Mouse (Mus musculus) liver, embryonic 15.5 days (tissue): ENCODE results near the gene Mylk. TPM values are rescaled to one million over a fixed set of nuclear protein-coding genes. Genes with fewer than 3 reads are reported as not detected.

Source experiments
- ATAC-seq: fragments of 200-750 bp; cut with Nextera tagmentation; 2 replicates; pipeline ENCODE4 v1.8.0; 2017; ENCODE audit warnings: moderate number of reproducible peaks, mild to moderate bottlenecking, moderate library complexity; ENCODE audit not compliant: insufficient read depth
- H3K27ac ChIP-seq: fragments of 300-500 bp; sonication (generic); replicated peaks from 2 replicates; pipeline ENCODE4 v1.5.1; 2015; ENCODE audit warnings: mild to moderate bottlenecking, inconsistent platforms
- H3K27me3 ChIP-seq: fragments of 300-500 bp; sonication (generic); 2 replicates; pipeline ENCODE4 v1.6.1; 2015; ENCODE audit warnings: mild to moderate bottlenecking, inconsistent platforms
- H3K36me3 ChIP-seq: fragments of 300-500 bp; sonication (generic); replicated peaks from 2 replicates; pipeline ENCODE4 v1.6.1; 2015; ENCODE audit warnings: moderate library complexity, mild to moderate bottlenecking, inconsistent platforms
- H3K4me1 ChIP-seq: fragments of 300-500 bp; sonication (generic); replicated peaks from 2 replicates; pipeline ENCODE4 v1.6.1; 2015; ENCODE audit warnings: inconsistent platforms
- H3K4me2 ChIP-seq: fragments of 300-500 bp; sonication (generic); 2 replicates; pipeline ENCODE4 v1.6.1; 2015; ENCODE audit warnings: moderate library complexity, mild to moderate bottlenecking, inconsistent platforms
- H3K4me3 ChIP-seq: fragments of 300-500 bp; sonication (generic); replicated peaks from 2 replicates; pipeline ENCODE4 v1.5.1; 2015; ENCODE audit warnings: mild to moderate bottlenecking, inconsistent platforms
- H3K9ac ChIP-seq: fragments of 300-500 bp; sonication (generic); 2 replicates; pipeline ENCODE4 v1.6.1; 2015; ENCODE audit warnings: moderate library complexity, mild to moderate bottlenecking, inconsistent platforms
- H3K9me3 ChIP-seq: fragments of 300-500 bp; sonication (generic); replicated peaks from 2 replicates; pipeline ENCODE4 v1.6.1; 2016; ENCODE audit warnings: inconsistent platforms
- WGBS: fragments of 180-500 bp; shearing (Covaris S2); methylation state at CpG from one replicate; pipeline ENCODE4 v1.1.7; 2015; ENCODE audit warnings: mixed read lengths; ENCODE audit not compliant: insufficient replicate concordance; 5-methylcytosine and 5-hydroxymethylcytosine counted together
- polyA plus RNA-seq: library from polyadenylated mRNA; unstranded; fragments of >200 nt; fragmentation: Nextera tagmentation; extraction: Ambion mirVana; gene quantifications from 2 replicates; pipeline ENCODE4 v1.2.1, GENCODE M21; 2015

Gene Mylk
- polyA plus RNA-seq, 1 experiment from 2014 or later: 4.4 TPM

- Histone ChIP-seq H3K4me2 (no peak overlapping the region), H3K9ac (no peak overlapping the region), H3K4me3 (no peak overlapping the region), H3K27ac (no peak overlapping the region), H3K27me3 (peaks cover 13% of the 10 kb centered on the region), H3K36me3 (peaks cover 10% of the 10 kb centered on the region), H3K9me3 (no peaks in the 10 kb centered on the region), H3K4me1 (peaks cover 12% of the 10 kb centered on the region; the same call in 1 of the 2 replicates)
- no peak for ATAC-seq
- 78% methylated on average over 5 of the region's 5 CpGs for WGBS
Measured at GRCm38 (mm10) chr16:35024300-35024699, 279.3 kb downstream of the Mylk start.

- H3K36me3 ChIP-seq: peaks cover 16% of the 10 kb centered on the region
- no peak overlapping the region for H3K4me3 ChIP-seq
- peaks cover 12% of the 10 kb centered on the region; the same call in 1 of the 2 replicates for H3K4me1 ChIP-seq
- no peaks in the 10 kb centered on the region for H3K9me3 ChIP-seq
- WGBS: 77% methylated on average over 4 of the region's 4 CpGs
- H3K27ac ChIP-seq: no peak overlapping the region
- H3K4me2 ChIP-seq: no peak overlapping the region
- no peak overlapping the region for H3K9ac ChIP-seq
- no peak for ATAC-seq
- H3K27me3 ChIP-seq: 0 out of 2 replicates have a peak, but pooled peaks cover 5% of the 10 kb centered on the region
Measured at GRCm38 (mm10) chr16:35025347-35025746, 280.3 kb downstream of the Mylk start.

GRCm38 (mm10) chr16:35033241-35033640, 288.2 kb downstream of the Mylk start:
- 68% methylated on average over 3 of the region's 3 CpGs for WGBS
- Histone ChIP-seq H3K9me3 (no peaks in the 10 kb centered on the region), H3K4me3 (no peak overlapping the region), H3K36me3 (peaks cover 33% of the 10 kb centered on the region), H3K27ac (peak overlapping the region; percentile 3; the same call in 1 of the 2 replicates), H3K4me2 (no peak overlapping the region), H3K27me3 (no peaks in the 10 kb centered on the region), H3K9ac (no peak overlapping the region), H3K4me1 (peaks cover 29% of the 10 kb centered on the region)
- no peak for ATAC-seq

GRCm38 (mm10) chr16:35033809-35034577, 289.0 kb downstream of the Mylk start:
- Histone ChIP-seq H3K9ac (no peak overlapping the region), H3K4me1 (peaks cover 27% of the 10 kb centered on the region), H3K4me2 (no peak overlapping the region), H3K9me3 (no peaks in the 10 kb centered on the region), H3K36me3 (peaks cover 31% of the 10 kb centered on the region), H3K27ac (peak overlapping the region; percentile 3; the same call in 1 of the 2 replicates), H3K4me3 (no peak overlapping the region), H3K27me3 (no peaks in the 10 kb centered on the region)
- no peak for ATAC-seq
- 54% methylated on average over 8 of the region's 8 CpGs for WGBS

GRCm38 (mm10) chr16:35034971-35035370, 290.0 kb downstream of the Mylk start:
- no peak overlapping the region for H3K4me3 ChIP-seq
- peaks cover 30% of the 10 kb centered on the region; the same call in 1 of the 2 replicates for H3K36me3 ChIP-seq
- peaks cover 28% of the 10 kb centered on the region for H3K4me1 ChIP-seq
- no peak for ATAC-seq
- no peak overlapping the region for H3K4me2 ChIP-seq
- 82% methylated on average over 5 of the region's 5 CpGs for WGBS
- H3K9ac ChIP-seq: no peak overlapping the region
- H3K27me3 ChIP-seq: no peaks in the 10 kb centered on the region
- H3K27ac ChIP-seq: no peak overlapping the region
- no peaks in the 10 kb centered on the region for H3K9me3 ChIP-seq

GRCm38 (mm10) chr16:35036754-35037153, 291.7 kb downstream of the Mylk start:
- no peak for ATAC-seq
- WGBS: 84% methylated on average over 5 of the region's 5 CpGs
- Histone ChIP-seq H3K36me3 (peaks cover 30% of the 10 kb centered on the region), H3K27ac (no peak overlapping the region), H3K4me2 (no peak overlapping the region), H3K27me3 (no peaks in the 10 kb centered on the region), H3K4me1 (peaks cover 30% of the 10 kb centered on the region), H3K9me3 (no peaks in the 10 kb centered on the region), H3K9ac (no peak overlapping the region), H3K4me3 (no peak overlapping the region)

- H3K27ac ChIP-seq: no peak overlapping the region
- no peak overlapping the region for H3K4me3 ChIP-seq
- no peaks in the 10 kb centered on the region for H3K9me3 ChIP-seq
- ATAC-seq: no peak
- no peak overlapping the region for H3K9ac ChIP-seq
- no peaks in the 10 kb centered on the region for H3K27me3 ChIP-seq
- H3K4me1 ChIP-seq: peaks cover 24% of the 10 kb centered on the region
- peaks cover 29% of the 10 kb centered on the region for H3K36me3 ChIP-seq
- WGBS: 45% methylated on average over 4 of the region's 4 CpGs
- H3K4me2 ChIP-seq: no peak overlapping the region
Measured at GRCm38 (mm10) chr16:35038343-35039057, 293.5 kb downstream of the Mylk start.

- no peaks in the 10 kb centered on the region for H3K9me3 ChIP-seq
- H3K36me3 ChIP-seq: peaks cover 32% of the 10 kb centered on the region
- H3K27ac ChIP-seq: no peak overlapping the region
- H3K27me3 ChIP-seq: no peaks in the 10 kb centered on the region
- no peak overlapping the region for H3K4me3 ChIP-seq
- H3K4me1 ChIP-seq: peaks cover 17% of the 10 kb centered on the region; the same call in 1 of the 2 replicates
- no peak overlapping the region for H3K4me2 ChIP-seq
- H3K9ac ChIP-seq: no peak overlapping the region
- no peak for ATAC-seq
- WGBS: 70% methylated on average over 1 of the region's 1 CpGs
Measured at GRCm38 (mm10) chr16:35040154-35040553, 295.1 kb downstream of the Mylk start.

GRCm38 (mm10) chr16:35041001-35041400, 296.0 kb downstream of the Mylk start:
- no peak overlapping the region for H3K4me3 ChIP-seq
- no peak overlapping the region for H3K4me2 ChIP-seq
- no peaks in the 10 kb centered on the region for H3K9me3 ChIP-seq
- WGBS: 85% methylated on average over 7 of the region's 7 CpGs
- no peak for ATAC-seq
- peaks cover 10% of the 10 kb centered on the region for H3K4me1 ChIP-seq
- no peaks in the 10 kb centered on the region for H3K27me3 ChIP-seq
- H3K27ac ChIP-seq: no peak overlapping the region
- peaks cover 30% of the 10 kb centered on the region for H3K36me3 ChIP-seq
- H3K9ac ChIP-seq: no peak overlapping the region

- no peaks in the 10 kb centered on the region for H3K27me3 ChIP-seq
- peak; percentile 60 for ATAC-seq
- WGBS: 64% methylated on average over 6 of the region's 6 CpGs
- no peak overlapping the region for H3K4me3 ChIP-seq
- peaks cover 19% of the 10 kb centered on the region for H3K4me1 ChIP-seq
- no peak overlapping the region for H3K4me2 ChIP-seq
- H3K9ac ChIP-seq: no peak overlapping the region
- peak overlapping the region; percentile 46 for H3K27ac ChIP-seq
- H3K36me3 ChIP-seq: peaks cover 21% of the 10 kb centered on the region
- no peaks in the 10 kb centered on the region for H3K9me3 ChIP-seq
Measured at GRCm38 (mm10) chr16:35046081-35046775, 301.2 kb downstream of the Mylk start.
